Mouse (Mus musculus) CD4-positive, CD25-positive, alpha-beta regulatory T cell, adult 4 months (primary cell): ENCODE data around the gene Alkbh4. TPM values are rescaled to one million over a fixed set of nuclear protein-coding genes. Genes with fewer than 3 reads are reported as not detected.
"Not testable (repeated sequence)": the region's sequence is repeated elsewhere in the genome, so short reads cannot be mapped to it uniquely, and the experiment has no call there.

Experiments
- ATAC-seq: one replicate; pipeline ENCODE4 v1.8.0; 2017
- polyA plus RNA-seq, 2 experiments: library from polyadenylated mRNA; unstranded; fragments of 100-300 nt; shearing (Covaris generic); gene quantifications; one replicate each; pipeline ENCODE4 v1.2.1; 2017

Alkbh4 gene
- polyA plus RNA-seq = 10 to 100 TPM; 54.7 to 96.4 TPM

DNA sequence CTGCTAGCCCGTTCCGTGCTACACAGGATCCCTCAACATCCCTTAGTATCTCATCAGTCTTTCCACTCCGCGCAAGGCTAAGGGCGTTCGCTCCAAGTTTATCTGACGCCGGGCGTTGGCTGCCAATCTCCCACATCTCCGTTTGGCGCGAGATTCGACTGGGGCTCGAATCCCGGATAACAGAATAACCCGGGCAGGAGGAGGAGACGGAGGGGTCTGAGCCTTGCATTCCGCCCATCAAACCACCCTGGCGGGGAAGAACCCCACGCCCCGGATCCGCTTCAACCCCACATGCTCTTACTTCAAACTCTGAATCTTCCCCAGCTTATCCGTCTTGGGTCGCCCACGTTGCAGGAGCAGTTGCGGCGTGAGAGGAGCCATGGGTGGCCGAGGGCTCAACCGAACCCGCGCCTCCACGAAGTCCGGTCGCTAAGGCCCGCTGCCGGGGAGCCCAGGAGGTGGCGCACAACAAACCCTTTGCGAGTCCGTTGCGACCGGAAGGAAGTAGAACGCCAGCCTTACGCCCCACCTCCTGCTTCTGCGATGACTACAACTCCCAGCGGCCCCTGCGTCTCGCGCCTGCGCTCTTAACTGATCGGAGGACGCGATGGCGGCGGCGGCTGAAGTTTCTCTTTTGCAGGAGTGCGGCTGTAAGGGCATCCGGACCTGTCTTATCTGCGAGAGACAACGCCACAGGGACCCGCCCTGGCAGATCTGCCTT is at the start of gene Alkbh4, which contains the start of gene Lrwd1:
TSS of gene Alkbh4 (plus strand) at position 576 of the 721 bp plus-strand sequence.
TSS of gene Lrwd1 (minus strand) at position 504 of the 721 bp plus-strand sequence.
- ATAC-seq = peak; percentile 95

DNA sequence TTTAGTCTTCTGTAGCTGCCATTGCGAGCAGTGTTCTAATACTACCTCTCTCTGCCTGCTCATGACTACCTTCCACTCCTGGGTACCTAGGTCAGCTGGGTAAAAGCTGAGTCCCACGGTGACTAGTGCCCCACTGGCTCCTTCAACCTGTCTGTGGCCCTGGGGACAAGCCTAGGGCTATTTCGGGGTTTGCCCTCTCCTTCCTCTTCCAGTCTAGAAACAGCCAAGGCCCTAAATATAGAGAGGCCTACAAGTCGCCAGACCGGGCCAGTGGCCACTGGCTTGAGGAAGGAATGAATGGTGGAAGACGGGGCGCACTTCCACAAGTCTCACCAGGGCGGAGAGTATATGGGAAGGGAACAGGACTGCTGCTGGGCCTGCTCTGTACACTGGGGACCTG is 49.7 kb upstream of the Alkbh4 start:
- no peak for ATAC-seq

DNA sequence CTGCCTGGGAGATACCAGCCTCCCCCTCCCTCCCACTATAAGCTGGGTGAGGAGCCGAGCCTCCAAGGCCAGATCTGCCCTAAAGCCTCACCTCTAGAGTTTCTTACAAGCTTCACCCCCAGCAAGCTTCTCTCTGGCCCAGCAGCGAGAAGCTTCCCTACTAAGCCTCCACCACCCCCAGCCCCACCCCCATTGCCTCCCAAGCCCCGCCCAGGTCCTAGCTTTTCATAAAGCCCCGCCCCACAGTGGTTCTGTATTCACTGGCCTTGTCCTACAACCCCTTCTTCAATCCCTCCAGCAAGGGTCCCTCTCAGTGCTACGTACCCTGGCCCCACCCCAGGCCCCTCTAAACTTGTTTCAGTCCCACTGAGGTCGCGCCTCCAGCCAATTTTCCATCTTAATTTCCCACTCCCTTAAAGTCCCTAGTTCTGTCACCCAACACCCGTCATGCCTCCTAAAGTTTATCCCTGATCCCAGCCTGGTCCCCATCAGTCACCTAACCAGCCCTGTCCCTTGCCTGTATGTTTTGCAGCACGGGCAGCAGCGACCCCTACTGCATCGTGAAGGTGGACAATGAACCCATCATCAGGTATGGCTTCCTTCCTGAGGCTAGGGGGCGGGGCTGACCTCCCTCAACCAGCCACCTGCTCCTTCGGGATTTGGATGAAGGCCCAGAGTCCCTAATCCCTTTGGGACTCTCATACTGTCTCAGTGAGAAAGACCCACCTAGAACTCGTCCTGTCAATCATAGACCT is 46.9 kb upstream of the Alkbh4 start:
- no peak for ATAC-seq

DNA sequence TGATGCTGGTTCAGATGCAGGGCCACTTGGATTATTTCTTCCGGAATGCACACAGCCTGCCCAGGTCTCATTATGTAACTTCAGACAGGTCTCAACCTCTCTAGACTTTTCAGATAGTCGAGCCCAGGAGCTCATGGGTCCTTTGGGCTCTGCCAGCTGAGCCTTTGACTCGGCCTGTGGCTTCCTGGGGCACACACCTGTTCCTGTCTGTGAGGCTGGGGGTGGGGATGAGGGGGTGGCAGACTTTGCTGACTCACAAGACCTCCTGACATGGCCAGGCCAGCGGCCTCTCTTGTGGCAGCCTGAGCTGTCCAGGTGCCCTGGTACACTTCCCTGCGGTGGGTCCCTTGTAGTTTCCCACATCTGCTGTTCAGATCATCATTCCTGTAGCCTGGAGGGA is 44.0 kb upstream of the Alkbh4 start:
- ATAC-seq = no peak

DNA sequence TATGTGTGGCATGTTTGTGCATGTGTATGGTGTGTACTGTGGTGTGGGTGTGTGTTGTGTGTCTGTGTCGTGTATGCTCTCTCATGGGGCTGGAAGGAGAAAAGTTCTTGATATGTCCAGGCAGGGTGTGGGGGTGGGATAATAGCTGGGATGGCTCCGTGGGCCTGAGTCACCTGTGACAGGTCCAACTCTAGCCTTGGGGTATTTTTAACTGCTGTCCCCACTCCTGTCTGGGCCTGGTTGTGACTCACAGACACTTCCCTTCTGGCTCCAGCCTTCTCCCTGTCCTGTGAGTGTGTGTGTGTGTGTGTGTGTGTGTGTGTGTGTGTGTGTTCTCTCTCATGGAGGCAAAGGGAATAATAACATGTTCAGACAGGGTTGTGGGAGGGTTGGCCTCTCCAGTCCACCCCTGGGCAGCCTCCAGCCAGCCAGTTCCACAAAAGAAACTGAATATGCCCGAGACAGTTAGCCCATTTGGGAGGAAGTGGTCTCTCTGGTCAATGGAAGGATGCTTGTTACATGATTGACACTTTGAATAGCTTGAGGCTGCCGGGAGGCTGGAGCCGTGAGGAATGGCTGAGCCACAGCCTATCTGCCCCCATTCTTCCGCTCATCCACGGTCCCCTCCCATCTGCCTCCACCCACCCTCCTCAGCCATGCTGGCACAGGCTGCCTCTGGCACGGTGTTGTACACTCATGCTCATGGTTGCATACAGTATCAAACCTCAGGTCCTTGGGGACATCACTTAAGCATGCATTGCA is 41.5 kb upstream of the Alkbh4 start:
- ATAC-seq = no peak

DNA sequence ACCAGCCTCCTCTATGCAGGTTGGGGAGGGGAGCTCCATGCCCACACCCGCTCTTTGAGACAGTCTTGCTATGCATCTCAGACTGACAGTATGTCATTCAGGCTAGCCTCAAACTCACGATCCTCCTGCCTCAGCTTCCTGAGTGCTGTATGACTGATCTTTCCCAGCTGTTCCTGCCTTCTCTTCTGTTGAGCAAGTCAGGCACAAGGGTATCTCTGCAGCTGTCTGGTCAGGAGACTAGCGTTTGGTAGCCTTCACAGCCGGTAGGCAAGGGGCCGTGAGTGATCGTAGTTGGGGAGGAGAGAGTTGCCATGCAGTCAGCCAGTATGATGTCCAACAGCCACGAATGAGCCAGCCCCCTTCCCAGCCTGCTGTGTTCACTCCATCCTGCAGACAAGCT is 40.9 kb upstream of the Alkbh4 start:
- no peak for ATAC-seq

DNA sequence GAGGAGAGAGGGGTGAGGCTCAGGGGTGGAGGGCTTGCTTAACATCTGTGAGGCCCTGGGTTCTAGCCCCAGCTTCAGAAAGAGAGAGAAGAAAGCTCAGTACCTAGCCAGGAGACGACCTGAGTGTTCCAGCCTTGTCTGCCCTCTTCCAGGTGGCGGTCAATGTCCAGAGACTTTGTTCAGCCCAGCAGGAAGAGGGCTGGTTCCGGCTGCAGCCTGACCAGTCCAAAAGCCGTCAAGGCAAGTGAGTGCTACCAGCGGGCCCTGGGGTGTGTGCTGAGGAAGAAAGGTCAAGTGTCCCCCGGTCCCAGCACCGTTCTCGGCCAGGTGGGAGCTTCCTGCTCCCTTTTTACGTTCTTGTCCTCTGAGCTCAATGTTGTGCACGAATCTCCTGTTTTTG is 37.4 kb upstream of the Alkbh4 start:
- ATAC-seq = no peak

DNA sequence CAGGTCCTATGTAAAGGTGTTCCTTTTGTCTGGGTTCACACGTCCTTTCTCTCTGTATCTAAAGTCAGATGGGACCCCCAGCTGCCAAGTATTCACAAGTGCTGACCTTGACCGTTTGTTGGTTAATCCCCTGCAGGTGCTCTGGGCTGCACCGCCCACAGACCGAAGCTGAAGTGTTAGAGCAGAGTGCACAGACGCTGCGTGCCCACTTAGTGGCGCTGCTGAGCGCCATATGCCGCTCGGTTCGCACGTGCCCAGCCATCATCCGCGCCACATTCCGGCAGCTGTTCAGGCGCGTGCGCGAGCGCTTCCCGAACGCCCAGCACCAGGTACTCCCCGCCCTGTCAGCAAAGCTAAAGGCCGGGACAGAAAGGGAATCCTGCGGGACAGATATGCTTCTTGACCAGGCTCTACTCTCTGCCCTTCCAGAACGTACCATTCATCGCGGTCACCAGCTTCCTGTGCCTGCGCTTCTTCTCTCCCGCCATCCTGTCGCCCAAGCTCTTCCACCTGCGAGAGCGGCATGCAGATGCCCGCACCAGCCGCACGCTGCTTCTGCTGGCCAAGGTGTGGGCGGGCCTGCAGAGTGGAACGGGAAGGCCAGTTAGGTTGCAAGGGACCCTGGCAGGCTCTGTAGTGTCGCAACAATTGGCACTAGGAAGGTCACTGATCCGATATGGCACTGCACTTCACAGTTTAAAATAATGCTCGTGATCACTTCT is 33.7 kb upstream of the Alkbh4 start:
- peak; percentile 92 for ATAC-seq

DNA sequence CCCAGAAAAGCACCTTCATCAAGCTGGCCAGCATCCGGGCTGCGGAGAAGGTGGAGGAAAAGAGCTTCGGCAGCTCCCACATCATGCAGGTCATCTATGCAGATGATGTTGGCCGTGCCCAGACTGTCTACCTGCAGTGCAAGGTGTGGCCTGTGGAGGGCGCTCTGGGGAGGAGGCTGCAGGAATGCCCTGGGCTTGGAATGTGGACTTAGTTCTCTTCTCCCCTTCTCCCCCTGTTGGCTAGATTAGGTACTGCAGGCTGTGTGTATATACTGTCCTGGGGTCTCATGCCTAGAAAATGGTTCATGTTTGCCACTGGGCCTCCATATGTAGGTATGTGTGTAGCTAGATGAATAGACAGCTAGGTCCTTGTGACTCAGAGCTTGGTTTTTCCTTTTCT is 31.4 kb upstream of the Alkbh4 start:
- ATAC-seq = no peak

DNA sequence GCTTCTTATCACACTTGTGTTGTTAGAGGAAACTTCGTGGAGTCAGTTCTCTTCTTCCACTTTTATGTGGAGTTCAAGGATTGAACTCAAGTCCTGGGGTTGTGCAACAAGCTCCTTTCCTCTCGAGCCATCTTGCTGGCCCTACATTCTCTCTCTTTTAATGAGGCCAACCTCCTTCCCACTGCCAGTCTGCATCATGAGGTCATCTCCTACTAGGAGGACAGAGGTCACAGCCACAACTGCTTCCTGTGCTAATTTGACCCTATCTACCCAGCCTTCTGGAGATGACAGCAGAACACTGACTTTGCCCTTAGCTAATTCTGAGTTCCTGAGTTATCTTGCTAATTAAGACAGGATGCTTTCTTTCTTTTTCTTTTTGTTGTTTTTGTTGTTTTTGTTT is 27.5 kb upstream of the Alkbh4 start:
- no peak for ATAC-seq

DNA sequence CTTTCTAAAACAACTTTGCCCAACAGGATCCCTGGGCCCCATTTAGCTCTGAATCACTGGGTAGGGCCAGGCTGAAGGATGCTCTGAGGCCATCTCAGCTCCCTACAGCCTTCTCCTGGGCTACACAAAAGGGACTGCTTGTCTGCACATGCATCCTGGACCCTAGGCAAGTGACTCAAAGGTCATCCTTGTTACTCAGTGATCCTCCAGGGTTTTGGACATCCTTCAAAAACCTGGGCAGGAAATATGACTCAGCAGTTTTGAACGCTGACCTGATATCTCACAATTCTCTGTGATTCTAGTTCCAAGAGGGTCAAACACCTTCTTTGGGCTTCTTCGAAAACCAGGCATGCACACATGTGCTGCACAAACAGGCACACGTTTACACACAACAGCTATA is 26.9 kb upstream of the Alkbh4 start:
- no peak for ATAC-seq

DNA sequence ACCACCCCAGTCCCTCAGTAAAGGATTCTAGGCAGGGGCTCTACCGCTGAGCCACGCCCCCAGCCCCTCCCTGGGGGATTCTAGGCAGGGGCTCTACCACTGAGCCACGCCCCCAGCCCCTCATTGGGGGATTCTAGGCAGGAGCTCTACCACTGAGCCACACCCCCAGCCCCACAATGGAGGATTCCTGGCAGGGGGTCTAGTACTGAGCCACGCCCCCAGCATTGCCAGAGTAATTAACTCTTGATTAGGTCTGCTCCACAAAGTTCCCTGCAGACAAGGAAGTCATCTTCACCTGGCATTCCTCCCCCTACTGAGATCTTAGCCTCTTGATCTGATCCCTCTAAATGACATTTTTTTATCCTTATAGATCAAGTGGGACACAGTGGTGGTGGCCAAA is 22.4 kb upstream of the Alkbh4 start:
- not testable (repeated sequence) for ATAC-seq

DNA sequence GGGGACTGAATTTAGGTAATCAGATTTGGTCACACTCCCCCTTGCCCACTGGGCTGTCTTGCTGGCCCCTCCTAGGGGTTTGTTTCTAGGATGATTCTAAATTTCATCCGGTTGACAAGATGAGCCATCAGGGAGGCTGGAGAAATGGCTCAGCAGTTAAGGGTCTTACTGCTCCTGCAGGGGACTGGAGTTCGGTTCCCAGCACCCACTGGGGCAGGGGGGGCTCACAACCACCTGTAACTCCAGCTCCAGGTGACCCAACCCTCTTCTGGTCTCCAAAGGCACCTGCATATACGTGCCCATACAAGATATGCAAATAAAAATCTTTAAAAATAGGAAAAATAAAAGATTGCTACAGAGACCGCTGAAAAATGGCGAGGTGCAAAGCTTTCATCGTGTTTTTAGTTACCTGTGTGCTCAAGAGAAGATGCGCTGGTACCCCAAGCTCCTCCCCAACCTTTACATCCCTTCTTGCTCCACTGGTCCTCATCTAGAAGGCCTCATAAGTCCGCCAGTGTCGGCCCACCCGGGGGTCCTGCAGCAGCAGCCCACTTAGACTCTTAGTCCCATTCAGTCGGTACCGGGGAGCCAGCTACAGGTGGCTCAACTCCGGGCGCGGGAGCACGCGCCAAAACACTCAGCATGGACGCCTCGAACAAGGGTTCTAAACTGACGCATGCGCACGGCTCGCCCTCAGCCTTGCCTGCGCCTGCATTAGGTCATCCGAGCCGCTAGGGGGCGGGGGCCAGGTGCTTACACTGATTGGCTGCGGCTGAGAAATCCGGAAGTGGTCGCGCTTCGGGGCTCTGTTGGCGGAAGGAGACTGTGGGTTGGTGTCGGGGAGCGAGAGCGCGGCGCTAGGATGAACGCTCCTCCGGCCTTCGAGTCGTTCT is 19.8 kb upstream of the Alkbh4 start, which contains the start of gene Polr2j:
TSS of gene Polr2j (plus strand) at position 741 of the 893 bp plus-strand sequence.
- ATAC-seq = peak; percentile 100

DNA sequence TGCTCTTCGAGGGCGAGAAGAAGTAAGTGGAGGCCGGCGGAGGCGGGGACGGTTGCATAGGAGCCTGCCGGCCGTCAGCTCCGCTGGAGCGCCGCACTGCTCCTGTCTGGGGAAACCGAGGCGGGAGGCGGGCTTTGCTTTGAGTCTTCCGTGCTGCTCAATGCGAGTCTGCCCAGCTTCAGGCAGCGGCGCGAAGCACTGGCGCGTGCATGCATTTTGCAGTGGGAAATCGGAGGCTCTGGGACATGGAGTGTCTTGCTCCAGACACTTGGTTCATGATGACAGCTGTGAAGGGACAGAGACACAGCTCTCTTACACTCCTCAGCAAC is 19.2 kb upstream of the Alkbh4 start:
- peak; percentile 40 for ATAC-seq

DNA sequence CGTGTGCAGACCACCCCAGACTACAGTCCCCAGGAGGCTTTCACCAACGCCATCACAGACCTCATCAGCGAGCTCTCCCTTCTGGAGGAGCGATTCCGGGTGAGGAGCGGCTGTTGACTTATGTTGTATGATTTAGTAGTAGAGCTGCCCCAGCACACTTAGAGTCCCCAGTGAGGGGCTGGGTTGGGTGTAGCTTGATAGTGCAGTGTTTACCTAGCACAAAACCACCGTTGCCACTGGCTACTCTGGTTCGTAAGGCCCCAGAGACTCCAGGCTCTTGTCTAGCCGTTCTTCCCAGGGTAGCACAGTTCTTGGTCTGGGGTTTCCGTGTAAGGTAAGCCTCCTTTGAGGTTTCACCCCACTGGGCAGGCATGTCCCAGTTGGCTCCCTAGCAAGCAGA is 13.8 kb upstream of the Alkbh4 start:
- no peak for ATAC-seq

DNA sequence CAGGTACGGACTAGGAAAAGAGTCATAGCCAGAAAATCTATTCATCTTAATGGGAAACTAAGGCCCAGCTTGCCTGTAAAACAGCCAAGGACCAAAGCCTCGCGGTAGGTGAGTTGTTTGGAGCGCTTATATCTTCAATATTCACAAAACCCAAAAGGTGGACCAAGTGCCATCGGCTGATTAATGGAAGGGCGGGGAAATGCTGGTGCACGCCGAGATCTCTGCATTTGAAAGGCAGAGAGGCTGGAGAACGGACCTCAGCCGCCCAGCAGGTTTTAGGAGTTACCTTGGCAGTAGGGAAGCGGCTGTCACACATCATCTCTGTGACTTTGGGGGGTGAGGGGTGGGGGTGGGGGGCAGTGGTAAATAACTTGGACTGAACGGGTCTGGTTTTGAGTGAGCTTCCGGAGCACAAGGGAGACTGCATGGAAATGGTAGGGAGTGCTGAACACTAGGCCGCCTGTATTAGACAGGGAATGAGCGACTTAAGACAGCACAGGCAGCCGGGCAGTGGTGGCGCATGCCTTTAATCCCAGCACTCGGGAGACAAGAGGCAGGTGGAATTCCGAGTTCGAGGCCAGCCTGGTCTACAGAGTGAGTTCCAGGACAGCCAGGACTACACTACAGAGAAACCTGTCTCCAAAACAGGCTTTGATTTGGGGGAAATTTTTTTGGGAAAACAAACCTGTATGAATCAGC is 495 bp downstream of the Alkbh4 start:
- ATAC-seq = no peak

DNA sequence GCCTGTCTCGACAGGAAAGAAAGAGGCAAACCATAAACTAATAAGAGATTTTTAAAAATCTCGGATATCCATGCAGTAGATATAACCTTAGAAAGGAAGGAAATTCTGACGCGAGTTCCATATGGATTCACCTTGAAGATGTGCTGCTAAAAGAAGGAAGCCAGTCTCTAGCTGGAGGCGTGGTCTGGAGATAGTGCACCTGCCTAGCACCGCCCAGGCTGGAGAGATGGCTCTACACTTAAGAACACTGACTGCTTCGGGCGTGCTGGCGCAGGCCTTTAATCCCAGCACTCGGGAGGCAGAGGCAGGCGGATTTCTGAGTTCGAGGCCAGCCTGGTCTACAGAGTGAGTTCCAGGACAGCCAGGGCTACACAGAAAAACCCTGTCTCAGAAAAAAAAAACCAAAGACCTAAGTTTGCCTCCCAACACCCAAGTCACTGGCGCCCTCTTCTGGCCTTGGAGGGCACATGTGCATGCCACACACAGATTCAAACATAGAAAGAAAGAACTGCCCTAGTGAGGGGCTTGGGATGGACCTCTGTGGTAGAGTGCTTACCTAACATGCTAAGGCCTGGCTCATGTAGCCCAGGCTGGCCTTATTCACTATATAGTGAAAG is 1.8 kb downstream of the Alkbh4 start:
- ATAC-seq = no peak

DNA sequence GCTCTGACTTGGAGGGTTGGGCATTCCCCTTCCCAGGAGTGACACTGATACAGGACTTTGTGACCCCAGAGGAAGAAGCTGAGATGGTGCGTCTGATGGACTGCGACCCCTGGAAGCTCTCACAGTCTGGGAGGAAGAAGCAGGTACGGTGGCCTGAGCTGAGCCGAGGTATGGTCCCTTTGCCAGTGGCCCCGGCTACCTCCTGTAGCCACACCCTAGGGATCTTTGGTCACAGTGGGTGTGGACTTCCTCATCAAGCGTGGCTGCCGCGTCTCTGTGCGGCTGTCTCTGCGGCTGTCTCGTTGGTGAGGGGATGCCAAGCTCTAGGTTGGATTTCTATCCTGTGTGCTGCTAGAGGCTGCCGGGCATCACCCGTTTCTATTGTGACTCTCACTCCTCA is 3.4 kb downstream of the Alkbh4 start:
- no peak for ATAC-seq

DNA sequence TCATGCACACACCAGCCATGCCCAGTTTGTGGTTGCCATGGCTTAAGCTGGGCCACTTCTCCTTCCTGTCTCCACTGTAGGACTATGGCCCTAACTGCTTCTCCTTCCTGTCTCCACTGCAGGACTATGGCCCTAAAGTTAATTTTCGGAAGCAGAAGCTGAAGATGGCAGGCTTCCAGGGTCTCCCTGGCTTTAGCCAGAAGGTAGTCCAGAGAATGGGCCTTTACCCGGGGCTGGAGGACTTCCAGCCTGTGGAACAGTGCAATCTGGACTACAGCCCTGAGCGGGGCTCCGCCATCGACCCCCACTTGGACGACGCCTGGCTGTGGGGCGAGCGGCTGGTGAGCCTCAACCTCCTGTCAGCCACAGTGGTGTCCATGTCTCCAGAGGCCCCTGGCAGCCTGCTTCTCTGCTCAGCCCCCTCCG is 4.1 kb downstream of the Alkbh4 start:
- no peak for ATAC-seq

DNA sequence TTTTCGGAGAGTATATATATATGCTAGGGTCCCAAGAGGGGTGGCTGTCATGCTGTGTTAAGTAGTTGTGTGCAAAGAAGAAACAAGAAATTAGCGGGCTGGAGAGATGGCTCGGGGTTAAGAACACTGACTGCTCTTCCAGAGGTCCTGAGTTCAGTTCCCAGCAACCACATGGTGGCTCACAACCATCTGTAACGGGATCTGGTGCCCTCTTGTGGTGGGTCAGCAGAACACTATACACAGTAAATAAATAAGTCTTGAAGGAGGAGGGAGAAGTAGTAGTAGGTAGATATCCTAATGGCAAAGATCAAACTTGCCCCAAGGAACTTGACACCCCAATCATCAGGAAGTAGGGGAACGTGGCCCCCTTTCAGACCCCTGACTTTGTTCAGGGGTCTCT is 6.8 kb downstream of the Alkbh4 start:
- no peak for ATAC-seq
